In genomic region chr15:46592868-46593267, GRCm38 (mm10) we compare ENCODE assay signal across 16 mouse cellular contexts.
"Had no signal": no experiment of that assay in that cellular context is flagged by ENCODE, and none has a peak within 500 bp of the region (broad histone marks: within the 10 kb centered on the region; RNA-seq: fewer than 3 reads in every experiment).

No protein-coding gene starts in this region.

- H3K4me1 ChIP-seq: neural tube, embryonic 12.5 days; neural tube, embryonic 13.5 days; stomach, embryonic 15.5 days had no signal

- DNase-seq: retina, postnatal 1 day; right cerebral cortex, adult 18-20 months; right cerebral cortex, postnatal 14 days; right cerebral cortex, postnatal 25 days; right cerebral cortex, postnatal 4 days; spleen, adult 18-20 months; thymus, adult 18-20 months; thymus, adult 2 months; thymus, postnatal 14 days; thymus, postnatal 25 days; thymus, postnatal 36 days; thymus, postnatal 4 days had no signal

- H3K27me3 ChIP-seq: neural tube, embryonic 12.5 days; neural tube, embryonic 13.5 days; stomach, embryonic 15.5 days had no signal

- H3K36me3 ChIP-seq: neural tube, embryonic 12.5 days; neural tube, embryonic 13.5 days; stomach, embryonic 15.5 days had no signal

- H3K9me3 ChIP-seq: neural tube, embryonic 12.5 days; neural tube, embryonic 13.5 days; stomach, embryonic 15.5 days had no signal

- H3K27ac ChIP-seq: neural tube, embryonic 12.5 days; neural tube, embryonic 13.5 days; stomach, embryonic 15.5 days; stomach, postnatal 0 days had no signal

- H3K9ac ChIP-seq: neural tube, embryonic 12.5 days; neural tube, embryonic 13.5 days; stomach, embryonic 15.5 days had no signal

- H3K4me3 ChIP-seq: neural tube, embryonic 12.5 days; neural tube, embryonic 13.5 days; stomach, embryonic 15.5 days had no signal

- H3K4me2 ChIP-seq: neural tube, embryonic 12.5 days; neural tube, embryonic 13.5 days; stomach, embryonic 15.5 days had no signal
